Mouse (Mus musculus): ENCODE results near the gene Tmem52.
A peak's percentile ranks its signal among the peaks of the same experiment; 100 is the strongest.
"Not testable (repeated sequence)": the region's sequence is repeated elsewhere in the genome, so short reads cannot be mapped to it uniquely, and the experiment has no call there.

Tmem52 gene

GRCm38 (mm10) chr4:155472716-155473290 is 3.9 kb downstream of the Tmem52 start:
- DNase-seq, result no peak

- no peak for DNase-seq
These were observed 4.4 kb downstream of the Tmem52 start for GRCm38 (mm10) chr4:155473319-155473718.

DNA sequence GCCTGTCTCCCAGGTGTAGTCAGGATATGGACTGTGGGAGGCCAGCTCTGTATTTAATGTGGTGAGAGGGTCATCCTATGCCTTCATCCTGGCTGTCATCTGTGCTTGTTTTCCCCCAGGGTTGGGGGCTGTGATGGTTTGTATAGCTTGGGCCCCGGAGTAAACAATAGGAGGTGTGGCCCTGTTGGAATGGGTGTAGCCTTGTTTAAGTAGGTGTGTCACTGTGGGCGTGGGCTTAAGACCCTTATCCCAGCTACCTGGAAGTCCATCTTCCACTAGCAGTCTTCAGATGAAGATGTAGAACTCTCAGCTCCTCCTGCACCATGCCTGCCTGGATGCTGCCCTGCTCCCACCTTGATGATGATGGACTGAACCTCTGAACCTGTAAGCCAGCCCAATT is 4.9 kb downstream of the Tmem52 start:
- DNase-seq, result not testable (repeated sequence)

- DNase-seq, result peak; percentile 77
These were observed 12.6 kb downstream of the Tmem52 start for GRCm38 (mm10) chr4:155481381-155482124.

DNA sequence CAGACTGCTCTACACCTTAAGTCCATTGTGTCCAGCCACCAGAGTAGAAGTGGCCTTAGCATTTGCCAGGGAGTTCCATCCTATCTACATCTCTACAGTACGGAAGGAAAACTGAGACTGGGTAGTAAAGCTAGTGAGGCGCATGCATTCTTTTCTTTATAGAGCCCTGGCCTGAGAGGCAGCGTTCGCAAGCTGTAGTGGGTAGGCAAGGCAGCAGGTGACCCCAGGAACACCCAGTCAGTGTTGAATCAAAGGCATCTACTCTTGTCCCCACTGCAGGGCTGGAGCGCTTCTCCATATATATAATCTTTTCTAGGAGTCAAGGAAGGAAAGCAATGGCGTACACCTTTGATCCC is 13.2 kb downstream of the Tmem52 start:
- DNase-seq, result no peak

- no peak for DNase-seq
These were observed 14.0 kb downstream of the Tmem52 start for GRCm38 (mm10) chr4:155482733-155483540.

- no peak for DNase-seq
These were observed 16.6 kb downstream of the Tmem52 start for GRCm38 (mm10) chr4:155485521-155485920.

- no peak for DNase-seq
These were observed 18.8 kb downstream of the Tmem52 start for GRCm38 (mm10) chr4:155487746-155488145.

- peak; percentile 39 for DNase-seq
These were observed 19.5 kb downstream of the Tmem52 start for GRCm38 (mm10) chr4:155488232-155489025.

- DNase-seq, result no peak
These were observed 20.4 kb downstream of the Tmem52 start for GRCm38 (mm10) chr4:155489101-155489970.

GRCm38 (mm10) chr4:155490456-155490855 is 21.5 kb downstream of the Tmem52 start:
- no peak for DNase-seq

GRCm38 (mm10) chr4:155490990-155491504 is 22.1 kb downstream of the Tmem52 start, which contains the start of gene Gnb1:
Gene Gnb1 (plus strand): TSS chr4:155491361.
- peak; percentile 98 for DNase-seq

GRCm38 (mm10) chr4:155491529-155492130 is 22.7 kb downstream of the Tmem52 start:
- no peak for DNase-seq

GRCm38 (mm10) chr4:155492131-155492633 is 23.3 kb downstream of the Tmem52 start:
- DNase-seq, result peak; percentile 54

GRCm38 (mm10) chr4:155494891-155495290 is 26.0 kb downstream of the Tmem52 start:
- DNase-seq, result no peak

DNA sequence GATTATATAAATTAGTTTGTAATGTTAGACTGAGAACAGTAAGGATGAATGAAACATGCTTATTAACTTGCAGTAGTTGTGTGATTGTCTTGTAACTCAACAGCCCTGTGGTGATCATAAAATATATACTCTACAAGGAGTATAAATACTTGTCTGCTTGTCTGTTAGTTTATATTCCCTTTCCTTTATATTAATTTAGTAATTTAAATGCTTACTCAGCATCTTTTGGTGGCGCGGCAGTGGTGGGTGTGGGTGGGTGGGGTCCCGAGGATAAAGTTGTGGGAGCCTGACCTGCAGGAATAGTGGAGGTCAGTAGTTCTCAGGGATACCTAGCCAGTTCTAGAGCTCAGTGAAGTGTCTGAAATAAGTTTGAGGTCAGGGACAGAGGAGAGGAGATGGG is 29.0 kb downstream of the Tmem52 start:
- no peak for DNase-seq

DNA sequence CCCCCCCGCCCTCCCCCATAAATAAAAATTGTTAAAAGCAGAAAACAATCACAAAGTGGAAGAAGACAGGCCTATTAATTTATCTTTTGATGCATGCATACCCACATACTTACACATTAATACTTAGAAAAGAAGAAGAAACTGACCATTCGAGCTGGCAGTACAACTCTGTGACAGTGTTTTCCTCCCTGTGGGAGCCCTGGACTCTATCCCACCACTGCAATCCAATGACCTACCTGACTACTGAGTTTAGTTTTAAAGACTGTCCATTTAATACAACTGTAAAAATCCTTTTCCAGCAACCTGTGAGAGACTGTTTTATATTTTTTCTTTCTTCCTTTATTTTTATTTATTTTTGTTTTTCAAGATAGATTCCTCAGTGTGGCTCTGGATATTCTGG is 32.2 kb downstream of the Tmem52 start:
- no peak for DNase-seq

DNA sequence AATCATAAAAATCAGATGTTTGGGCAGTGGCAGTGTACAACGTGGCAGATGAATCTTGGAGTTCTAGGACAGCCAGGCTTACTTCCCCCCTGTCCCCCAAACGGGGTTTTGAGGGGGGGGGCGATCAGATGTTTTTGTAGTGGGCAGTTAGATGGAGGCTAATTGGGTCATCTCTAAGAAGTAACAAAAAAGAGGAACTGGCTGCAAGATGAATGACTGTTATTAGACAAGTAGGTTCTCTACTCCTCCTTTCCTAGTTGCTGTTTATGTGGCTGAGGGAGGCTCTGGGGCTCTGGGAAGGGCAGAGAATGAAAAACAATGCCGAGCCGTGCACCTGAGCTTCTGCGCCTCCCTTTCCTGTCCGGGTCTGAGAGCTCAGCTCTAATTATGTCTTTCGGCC is 36.2 kb downstream of the Tmem52 start:
- no peak for DNase-seq

- DNase-seq, result no peak
These were observed 36.9 kb downstream of the Tmem52 start for GRCm38 (mm10) chr4:155505671-155506295.

DNA sequence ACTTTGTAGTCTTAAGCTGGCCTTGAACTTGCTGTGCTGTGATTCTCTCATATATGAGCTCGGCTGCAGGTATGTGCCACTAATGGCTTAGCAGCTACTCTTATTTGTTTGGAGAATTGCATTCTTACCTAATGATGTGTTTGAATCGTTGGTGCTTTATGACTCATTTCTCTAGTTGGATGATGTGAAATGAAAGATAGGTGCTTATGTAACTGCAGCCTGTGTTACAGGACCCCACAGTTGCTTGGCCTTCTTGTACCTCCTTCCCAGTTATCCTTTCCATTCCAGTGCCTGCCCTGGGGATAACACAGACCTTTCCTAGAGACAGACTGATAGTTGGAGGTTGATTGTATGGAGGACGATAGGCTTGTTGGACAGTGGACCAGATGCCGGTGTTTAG is 39.7 kb downstream of the Tmem52 start:
- DNase-seq, result no peak

DNA sequence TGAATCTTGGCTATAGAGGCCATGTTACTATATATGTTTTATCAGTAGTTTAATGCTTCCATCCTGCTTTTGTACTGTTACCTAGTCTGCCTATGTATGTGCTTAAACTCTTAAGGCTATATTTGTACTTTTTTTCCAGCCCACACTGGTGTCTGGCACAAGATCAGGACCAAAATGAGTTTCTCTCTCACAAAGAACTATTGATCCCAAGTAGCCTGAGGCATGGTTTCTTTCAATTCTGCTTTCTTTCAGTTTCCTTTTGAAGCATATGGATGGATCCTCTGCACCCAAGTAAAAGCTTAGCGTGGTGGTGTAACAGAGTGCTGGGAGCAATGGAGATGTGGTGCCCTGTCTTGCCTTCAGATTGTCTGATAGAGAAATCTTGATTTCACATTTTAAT is 42.1 kb downstream of the Tmem52 start:
- no peak for DNase-seq

Measured in right cerebral cortex, postnatal 14 days (tissue).